Mouse (Mus musculus) limb, embryonic 10.5 days (tissue): ENCODE measurements around the gene Itga2b. TPM values are rescaled to one million over a fixed set of nuclear protein-coding genes. Genes with fewer than 3 reads are reported as not detected.

Experiments
- DNase-seq: peaks from one replicate; pipeline ENCODE4 v3.0.0-alpha.2; 2017; ENCODE audit warnings: low spot score
- H3K27ac ChIP-seq: fragments of 300-500 bp; sonication (generic); 2 replicates; pipeline ENCODE4 v1.5.1; 2016; ENCODE audit warnings: mild to moderate bottlenecking
- H3K27me3 ChIP-seq: fragments of 300-500 bp; sonication (generic); 2 replicates; pipeline ENCODE4 v1.6.1; 2016; ENCODE audit warnings: low read depth, mild to moderate bottlenecking; ENCODE audit not compliant: poor library complexity, severe bottlenecking
- H3K36me3 ChIP-seq: fragments of 300-500 bp; sonication (generic); 2 replicates; pipeline ENCODE4 v1.6.1; 2016; ENCODE audit warnings: mild to moderate bottlenecking, moderate library complexity
- H3K4me1 ChIP-seq: fragments of 300-500 bp; sonication (generic); 2 replicates; pipeline ENCODE4 v1.6.1; 2016
- H3K4me3 ChIP-seq: fragments of 300-500 bp; sonication (generic); 2 replicates; pipeline ENCODE4 v1.5.1; 2016; ENCODE audit warnings: mild to moderate bottlenecking, moderate library complexity
- H3K9me3 ChIP-seq: fragments of 300-500 bp; sonication (generic); replicated peaks from 2 replicates; pipeline ENCODE4 v1.6.1; 2016; ENCODE audit warnings: mild to moderate bottlenecking
- WGBS: fragments of 180-500 bp; shearing (Covaris S2); methylation state at CpG from one replicate; pipeline ENCODE4 v1.1.7; 2016; 5-methylcytosine and 5-hydroxymethylcytosine counted together
- polyA plus RNA-seq: library from polyadenylated mRNA; unstranded; fragments of >200 nt; fragmentation: Nextera tagmentation; extraction: Ambion mirVana; gene quantifications from 2 replicates; pipeline ENCODE4 v1.2.1, GENCODE M21; 2016

Itga2b gene
- 4.6 and 5.3 TPM in 2 replicates for polyA plus RNA-seq

DNA sequence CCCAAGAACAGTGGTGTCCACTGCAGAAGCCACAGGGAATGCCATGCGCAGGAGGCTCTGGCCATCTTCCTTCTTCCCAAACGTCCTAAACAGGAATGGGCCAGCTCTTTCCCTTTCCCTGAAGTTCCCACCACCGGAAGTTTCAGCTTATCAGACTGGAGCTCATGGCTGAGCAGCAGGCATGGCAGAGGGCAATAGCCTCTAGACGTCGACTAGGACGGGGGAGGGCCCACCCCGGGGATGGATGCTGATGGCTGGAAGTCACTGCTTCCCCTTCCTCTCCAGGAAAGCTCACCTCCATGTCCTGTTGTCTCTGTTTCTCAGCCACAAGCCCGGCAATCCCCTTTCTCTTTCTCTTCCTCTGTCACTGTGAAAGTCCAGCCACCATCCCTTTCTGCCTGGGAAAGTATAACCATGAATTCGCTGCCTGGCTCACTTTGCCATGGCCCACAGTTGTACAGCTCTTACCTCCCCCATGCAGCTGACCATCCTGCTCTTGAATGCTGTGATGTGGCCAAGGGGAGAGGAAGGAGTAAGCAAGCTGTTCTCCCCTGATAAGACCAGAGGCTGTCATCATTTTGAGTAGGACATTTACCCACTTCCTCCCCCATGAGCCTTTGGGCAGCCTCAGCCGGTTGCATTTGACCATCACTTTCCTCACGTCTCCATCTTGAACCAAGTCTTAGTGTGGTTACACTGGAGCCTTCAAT, at the start of gene Itga2b:
Gene Itga2b, minus strand, starts transcription at position 475 of the 710 bp plus-strand sequence.
- 59% methylated on average over 11 of the region's 11 CpGs for WGBS
- H3K4me1 ChIP-seq = peaks cover 25% of the 10 kb centered on the region
- no peaks in the 10 kb centered on the region for H3K9me3 ChIP-seq
- no peak for DNase-seq
- peaks cover 3% of the 10 kb centered on the region; the same call in 1 of the 2 replicates for H3K36me3 ChIP-seq
- no peak within 1 kb of the TSS for H3K4me3 ChIP-seq
- no peak within 1 kb of the TSS for H3K27ac ChIP-seq
- peaks cover 44% of the 10 kb centered on the region for H3K27me3 ChIP-seq

DNA sequence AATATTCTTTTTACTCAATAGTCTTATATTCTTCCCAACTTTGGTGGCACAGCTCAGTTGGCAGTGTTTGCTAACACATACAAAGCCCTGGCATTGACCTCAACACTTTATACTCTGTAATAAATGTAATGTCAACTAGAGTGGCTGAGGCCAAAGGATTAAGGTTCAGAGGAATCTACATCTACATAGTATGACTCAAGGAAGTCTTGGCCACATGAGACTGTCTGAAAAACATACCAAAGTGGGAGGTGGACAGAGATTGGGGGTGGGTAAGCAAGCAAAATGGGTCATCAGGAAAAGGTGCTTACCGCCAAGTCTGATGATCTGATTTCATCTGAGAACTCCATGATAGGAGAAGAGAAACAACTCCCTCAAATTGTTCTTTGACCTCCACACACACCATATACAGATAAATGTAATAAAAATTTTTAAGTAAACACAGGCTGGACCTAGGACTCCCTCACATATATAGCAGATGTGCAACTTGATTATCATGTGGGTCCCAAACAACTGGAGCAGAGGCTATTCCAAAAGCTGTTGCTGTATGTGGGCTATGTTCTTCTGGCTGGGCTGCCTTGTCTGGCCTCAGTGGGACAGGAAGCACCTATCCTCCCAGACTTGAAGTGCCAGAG, 45.0 kb upstream of the Itga2b start:
- H3K4me1 ChIP-seq = peaks cover 4% of the 10 kb centered on the region; the same call in 1 of the 2 replicates
- DNase-seq = no peak
- H3K9me3 ChIP-seq = no peaks in the 10 kb centered on the region
- H3K36me3 ChIP-seq = peaks cover 53% of the 10 kb centered on the region
- WGBS = 97% methylated on average over 1 of the region's 1 CpGs
- no peak overlapping the region for H3K4me3 ChIP-seq
- no peaks in the 10 kb centered on the region for H3K27me3 ChIP-seq
- H3K27ac ChIP-seq = no peak overlapping the region

DNA sequence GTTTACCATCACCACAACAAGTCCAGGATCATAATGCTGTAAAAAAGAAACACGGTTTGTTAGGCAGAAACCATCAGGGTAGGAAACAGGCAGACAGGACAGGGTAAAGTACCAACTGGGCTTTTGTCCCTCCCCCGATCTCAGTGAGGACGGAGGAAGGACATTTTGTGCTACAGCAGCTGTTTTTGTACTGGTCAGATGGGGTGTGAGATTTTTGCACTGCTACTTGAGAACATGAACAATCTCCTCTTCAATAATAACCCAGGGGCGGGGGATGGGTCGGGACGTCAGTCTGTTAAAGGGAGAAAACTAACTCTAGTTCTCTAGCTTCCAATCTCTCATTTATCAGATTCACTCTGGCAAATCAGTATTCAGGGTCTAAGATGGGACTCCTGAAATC, 40.3 kb upstream of the Itga2b start:
- Histone ChIP-seq H3K36me3 (peaks cover 45% of the 10 kb centered on the region), H3K27me3 (no peaks in the 10 kb centered on the region), H3K9me3 (no peaks in the 10 kb centered on the region), H3K4me3 (no peak overlapping the region), H3K4me1 (peaks cover 4% of the 10 kb centered on the region; the same call in 1 of the 2 replicates), H3K27ac (no peak overlapping the region)
- DNase-seq = no peak
- WGBS = 82% methylated on average over 6 of the region's 6 CpGs

DNA sequence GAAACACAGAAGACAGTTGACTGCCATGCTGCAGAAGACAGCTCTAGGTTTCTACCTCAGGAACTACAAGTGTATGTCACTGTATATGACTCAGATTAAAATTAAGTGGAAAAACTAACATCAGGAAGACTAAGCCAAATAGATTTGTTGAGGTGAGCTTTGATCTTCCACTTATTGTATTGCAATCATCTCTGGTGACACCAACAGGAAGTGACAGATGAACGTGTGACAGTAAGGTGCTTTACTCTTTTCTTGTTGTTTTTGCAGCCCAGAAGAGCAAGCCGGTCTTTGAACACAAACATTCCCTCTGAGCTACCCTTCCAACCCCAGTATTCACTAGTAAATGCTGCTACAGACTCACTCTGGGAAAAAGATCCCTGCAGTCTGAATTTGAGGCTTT, 26.8 kb upstream of the Itga2b start:
- H3K27me3 ChIP-seq = no peaks in the 10 kb centered on the region
- no peak overlapping the region for H3K27ac ChIP-seq
- peaks cover 93% of the 10 kb centered on the region for H3K36me3 ChIP-seq
- 84% methylated on average over 2 of the region's 2 CpGs for WGBS
- no peaks in the 10 kb centered on the region for H3K4me1 ChIP-seq
- H3K4me3 ChIP-seq = no peak overlapping the region
- no peak for DNase-seq
- H3K9me3 ChIP-seq = no peaks in the 10 kb centered on the region

DNA sequence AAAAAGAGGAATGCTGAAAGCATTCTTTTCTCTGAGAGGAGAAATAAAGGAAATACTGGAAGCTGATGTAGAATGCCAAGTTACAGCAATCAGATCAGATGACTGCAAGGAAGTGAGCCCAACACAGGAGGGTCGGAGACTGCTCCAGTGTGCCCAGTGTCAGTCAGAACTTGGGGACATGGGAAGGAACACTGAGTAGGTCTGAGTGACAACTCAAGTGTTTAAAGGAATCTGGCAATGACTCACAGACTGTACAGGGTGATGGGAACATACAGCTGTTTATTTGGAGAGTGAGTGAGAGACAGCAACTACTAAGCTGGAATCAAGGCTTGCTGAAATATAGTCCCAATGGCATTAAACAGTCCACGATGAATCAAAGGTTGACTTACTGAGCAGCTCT, 26.3 kb upstream of the Itga2b start:
- Histone ChIP-seq H3K27ac (no peak overlapping the region), H3K4me1 (no peaks in the 10 kb centered on the region), H3K36me3 (peaks cover 90% of the 10 kb centered on the region), H3K27me3 (no peaks in the 10 kb centered on the region), H3K9me3 (no peaks in the 10 kb centered on the region), H3K4me3 (no peak overlapping the region)
- DNase-seq = no peak
- 97% methylated on average over 2 of the region's 2 CpGs for WGBS

GRCm38 (mm10) chr11:102495742-102496141, 25.8 kb upstream of the Itga2b start:
- Histone ChIP-seq H3K4me3 (no peak overlapping the region), H3K27ac (no peak overlapping the region), H3K36me3 (peaks cover 89% of the 10 kb centered on the region), H3K27me3 (no peaks in the 10 kb centered on the region), H3K9me3 (no peaks in the 10 kb centered on the region), H3K4me1 (no peaks in the 10 kb centered on the region)
- DNase-seq = no peak
- WGBS = 98% methylated on average over 5 of the region's 5 CpGs

DNA sequence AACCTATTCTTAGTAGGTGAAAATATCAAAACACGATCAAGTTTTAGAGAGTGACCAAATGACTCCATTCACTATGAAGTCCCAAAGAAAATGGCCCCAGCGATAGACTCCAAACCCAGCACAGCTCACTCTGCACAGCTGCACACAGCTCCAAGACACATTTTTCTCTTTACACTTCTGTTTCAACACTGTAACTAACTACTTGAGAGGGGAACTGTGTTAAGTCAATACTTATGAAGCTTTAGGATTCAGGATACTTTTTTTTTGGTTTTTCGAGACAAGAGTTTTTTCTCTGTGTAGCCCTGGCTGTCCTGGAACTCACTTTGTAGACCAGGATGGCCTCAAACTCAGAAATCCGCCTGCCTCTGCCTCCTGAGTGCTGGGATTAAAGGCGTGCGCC, 25.2 kb upstream of the Itga2b start:
- no peaks in the 10 kb centered on the region for H3K9me3 ChIP-seq
- no peak overlapping the region for H3K4me3 ChIP-seq
- H3K27ac ChIP-seq = no peak overlapping the region
- 95% methylated on average over 6 of the region's 6 CpGs for WGBS
- H3K27me3 ChIP-seq = no peaks in the 10 kb centered on the region
- no peaks in the 10 kb centered on the region for H3K4me1 ChIP-seq
- DNase-seq = no peak
- H3K36me3 ChIP-seq = peaks cover 84% of the 10 kb centered on the region

- 93% methylated on average over 7 of the region's 7 CpGs for WGBS
- Histone ChIP-seq H3K36me3 (peaks cover 75% of the 10 kb centered on the region), H3K9me3 (no peaks in the 10 kb centered on the region), H3K4me3 (no peak overlapping the region), H3K27ac (no peak overlapping the region), H3K4me1 (no peaks in the 10 kb centered on the region), H3K27me3 (no peaks in the 10 kb centered on the region)
- no peak for DNase-seq
These were observed 24.2 kb upstream of the Itga2b start for GRCm38 (mm10) chr11:102494063-102494650.

DNA sequence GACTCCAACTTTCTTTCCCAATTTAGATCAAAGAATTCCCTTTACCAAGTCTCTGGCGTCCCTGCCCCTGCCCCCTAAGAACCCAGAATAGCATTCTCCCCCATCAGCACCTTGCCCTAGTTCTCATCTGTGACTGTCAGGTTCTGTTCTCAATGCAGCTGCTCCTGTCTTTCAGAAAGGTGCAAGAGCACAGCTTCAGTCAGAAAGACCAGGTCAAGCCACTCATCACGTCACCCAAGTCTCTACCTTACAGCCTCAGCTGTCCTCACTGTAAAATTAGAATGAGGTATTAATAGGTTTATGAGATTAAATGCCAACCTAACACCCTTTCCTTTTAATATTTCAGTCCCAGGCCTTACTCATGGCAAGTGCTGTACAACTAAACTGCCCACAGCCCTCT, 23.3 kb upstream of the Itga2b start:
- peaks cover 71% of the 10 kb centered on the region for H3K36me3 ChIP-seq
- 88% methylated on average over 2 of the region's 2 CpGs for WGBS
- H3K4me3 ChIP-seq = no peak overlapping the region
- no peaks in the 10 kb centered on the region for H3K4me1 ChIP-seq
- no peak overlapping the region for H3K27ac ChIP-seq
- no peak for DNase-seq
- H3K27me3 ChIP-seq = no peaks in the 10 kb centered on the region
- no peaks in the 10 kb centered on the region for H3K9me3 ChIP-seq

DNA sequence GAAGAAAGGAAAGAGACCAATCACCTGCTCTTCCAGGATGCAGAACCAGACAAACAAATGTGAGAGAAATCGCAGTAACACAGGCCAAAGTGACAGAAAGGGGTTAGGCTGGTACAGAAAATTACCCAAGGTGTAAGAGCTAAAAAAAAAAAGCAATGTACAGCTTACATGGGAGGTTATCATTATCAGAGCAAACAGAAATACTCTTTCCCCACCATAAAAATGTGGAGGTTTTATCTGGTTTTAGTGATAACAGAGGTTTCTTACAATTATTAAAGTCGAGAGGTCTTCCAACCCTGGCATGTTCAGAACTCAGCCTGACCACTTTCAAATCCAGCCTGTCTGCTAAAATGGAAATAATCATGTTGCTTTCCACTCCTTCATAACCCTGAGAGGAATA, 18.0 kb upstream of the Itga2b start:
- Histone ChIP-seq H3K36me3 (peaks cover 65% of the 10 kb centered on the region), H3K27ac (no peak overlapping the region)

DNA sequence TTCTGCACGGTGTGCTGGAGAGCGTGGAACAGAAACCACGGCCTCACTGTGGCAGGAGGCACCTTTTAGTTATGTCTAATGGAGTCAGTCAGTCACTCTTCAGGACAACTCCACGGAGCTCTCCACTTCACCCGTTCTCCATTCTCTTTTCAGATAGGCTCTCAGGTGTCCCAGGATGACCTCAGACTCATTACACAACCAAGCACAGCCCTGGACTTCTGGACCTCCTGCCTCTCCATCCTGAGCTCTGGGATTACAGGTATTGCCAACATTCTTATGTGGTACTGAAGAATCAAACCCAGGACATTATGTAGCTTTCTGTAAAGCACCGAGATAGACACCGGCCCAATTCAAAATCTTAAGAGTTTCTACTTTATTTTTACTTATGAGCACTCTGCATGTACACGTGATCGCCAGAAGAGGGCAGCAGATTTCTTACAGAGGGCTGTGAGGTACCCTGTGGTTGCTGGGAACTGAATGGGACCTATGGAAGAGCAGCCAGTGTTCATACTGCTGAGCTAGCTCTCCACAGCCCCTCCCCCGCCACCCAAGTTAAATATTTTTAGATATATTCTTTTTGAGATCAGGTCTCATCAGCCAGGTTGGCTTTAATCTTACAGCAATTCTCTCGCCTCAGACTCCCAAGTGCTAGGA, 16.9 kb upstream of the Itga2b start:
- DNase-seq = peak; percentile 65

More for the DNA sequence above, 18.0 kb upstream of the Itga2b start:
- Histone ChIP-seq H3K4me1 (no peaks in the 10 kb centered on the region), H3K27me3 (no peaks in the 10 kb centered on the region), H3K9me3 (no peaks in the 10 kb centered on the region), H3K4me3 (no peak overlapping the region)
- no peak for DNase-seq
- 88% methylated on average over 2 of the region's 2 CpGs for WGBS

DNA sequence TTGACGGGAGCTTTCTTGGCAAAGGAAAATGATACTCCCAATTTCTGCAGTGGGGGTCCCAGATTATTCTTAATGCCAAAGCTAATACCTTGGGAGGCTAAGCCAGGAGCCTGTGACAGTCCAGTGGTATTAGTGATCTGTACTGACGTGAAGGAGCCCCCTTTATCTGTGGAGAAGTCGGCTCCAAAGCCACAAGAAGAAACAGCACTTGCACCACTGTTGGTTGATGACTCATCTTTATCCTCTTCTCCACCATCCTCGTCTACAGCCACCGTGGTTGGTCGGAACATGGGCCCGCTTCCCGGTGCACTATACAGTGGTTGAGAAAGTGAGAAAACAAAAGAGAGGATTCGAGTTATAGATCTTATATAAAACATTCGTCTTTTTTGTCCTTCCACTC, 11.9 kb upstream of the Itga2b start:
- H3K9me3 ChIP-seq = no peaks in the 10 kb centered on the region
- no peak for DNase-seq
- no peak overlapping the region for H3K27ac ChIP-seq
- H3K4me3 ChIP-seq = no peak overlapping the region
- WGBS = 95% methylated on average over 10 of the region's 10 CpGs
- no peaks in the 10 kb centered on the region for H3K27me3 ChIP-seq
- no peaks in the 10 kb centered on the region for H3K4me1 ChIP-seq
- peaks cover 90% of the 10 kb centered on the region for H3K36me3 ChIP-seq

More for the DNA sequence above, 16.9 kb upstream of the Itga2b start:
- H3K27me3 ChIP-seq = no peaks in the 10 kb centered on the region
- H3K9me3 ChIP-seq = no peaks in the 10 kb centered on the region
- no peaks in the 10 kb centered on the region for H3K4me1 ChIP-seq
- no peak overlapping the region for H3K4me3 ChIP-seq
- WGBS = 75% methylated on average over 11 of the region's 11 CpGs
- H3K27ac ChIP-seq = no peak overlapping the region
- H3K36me3 ChIP-seq = peaks cover 65% of the 10 kb centered on the region

DNA sequence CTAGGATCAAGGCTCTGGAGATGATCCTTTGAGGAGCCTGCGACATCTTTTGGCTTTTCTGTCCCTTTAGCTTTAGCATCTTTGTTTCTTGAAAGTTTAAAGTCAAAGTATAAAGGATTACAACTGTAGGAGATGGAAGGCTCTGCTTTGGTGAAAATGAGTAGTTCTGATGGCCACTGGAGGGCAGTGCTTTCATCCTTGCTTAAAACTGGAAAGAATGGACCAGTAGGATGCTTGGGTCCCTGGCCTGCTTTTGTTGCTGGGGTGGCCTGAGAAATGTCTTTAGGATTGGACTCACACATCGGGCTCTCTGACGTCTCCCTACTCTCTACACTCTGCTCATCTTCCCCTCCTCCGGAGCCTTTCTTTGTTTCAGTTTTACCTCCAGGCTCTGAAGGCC, 11.0 kb upstream of the Itga2b start:
- DNase-seq = no peak
- H3K4me3 ChIP-seq = no peak overlapping the region
- no peaks in the 10 kb centered on the region for H3K9me3 ChIP-seq
- no peaks in the 10 kb centered on the region for H3K27me3 ChIP-seq
- 91% methylated on average over 4 of the region's 4 CpGs for WGBS
- no peaks in the 10 kb centered on the region for H3K4me1 ChIP-seq
- peaks cover 86% of the 10 kb centered on the region for H3K36me3 ChIP-seq
- no peak overlapping the region for H3K27ac ChIP-seq
